Mouse (Mus musculus) v-Abl transformed pro-B cells (cell line): Measurements from ENCODE around the gene Gm13090.

Experiments used
- in situ Hi-C, 2 experiments: fragments of 400-800 bp; cut with MboI; formaldehyde crosslinking; loops; one replicate each; pipeline ENCODE4 v1.15.1; 2025; ENCODE audit not compliant: unreplicated experiment in 2 of 2

Gm13090 gene

GRCm38 (mm10) chr4:151095207-151095606, 5.8 kb downstream of the Gm13090 start:
- in situ Hi-C loops: no loop called here

- in situ Hi-C loops: no loop called here
Measured at GRCm38 (mm10) chr4:151096334-151097103, 7.1 kb downstream of the Gm13090 start.

- in situ Hi-C loops: no loop called here
Measured at GRCm38 (mm10) chr4:151097104-151097438, 7.7 kb downstream of the Gm13090 start.

- in situ Hi-C loops: no loop called here
Measured at GRCm38 (mm10) chr4:151103646-151104045, 14.3 kb downstream of the Gm13090 start.

- in situ Hi-C loops: no loop called here
Measured at GRCm38 (mm10) chr4:151104147-151104546, 14.8 kb downstream of the Gm13090 start.

- in situ Hi-C loops: no loop called here
Measured at GRCm38 (mm10) chr4:151105886-151106285, 16.5 kb downstream of the Gm13090 start.

- in situ Hi-C loops: no loop called here
Measured at GRCm38 (mm10) chr4:151106468-151106867, 17.1 kb downstream of the Gm13090 start.

- in situ Hi-C loops: no loop called here
Measured at GRCm38 (mm10) chr4:151107131-151108001, 18.0 kb downstream of the Gm13090 start.

GRCm38 (mm10) chr4:151108028-151108771, 18.8 kb downstream of the Gm13090 start:
- in situ Hi-C loops: no loop called here

GRCm38 (mm10) chr4:151108834-151109241, 19.5 kb downstream of the Gm13090 start:
- in situ Hi-C loops: no loop called here

- in situ Hi-C loops: no loop called here
Measured at GRCm38 (mm10) chr4:151111226-151111625, 21.9 kb downstream of the Gm13090 start.

GRCm38 (mm10) chr4:151114574-151114973, 25.2 kb downstream of the Gm13090 start:
- in situ Hi-C loops: no loop called here

GRCm38 (mm10) chr4:151118883-151119282, 29.5 kb downstream of the Gm13090 start:
- in situ Hi-C loops: no loop called here

- in situ Hi-C loops: loop anchor here (25.0 kb wide), 1 partner anchor 466 kb away; the partner anchor contains the start of gene Slc45a1 (in 2 of the 2)
Measured at GRCm38 (mm10) chr4:151127636-151128548, 38.5 kb downstream of the Gm13090 start.

- in situ Hi-C loops: loop anchor here (25.0 kb wide), 1 partner anchor 467 kb away; the partner anchor contains the start of gene Slc45a1 (in 2 of the 2)
Measured at GRCm38 (mm10) chr4:151128641-151129541, 39.5 kb downstream of the Gm13090 start.

- in situ Hi-C loops: loop anchor here (25.0 kb wide), 1 partner anchor 468 kb away; the partner anchor contains the start of gene Slc45a1 (in 2 of the 2)
Measured at GRCm38 (mm10) chr4:151129725-151130557, 40.6 kb downstream of the Gm13090 start.

- in situ Hi-C loops: loop anchor here (25.0 kb wide), 1 partner anchor 469 kb away; the partner anchor contains the start of gene Slc45a1 (in 2 of the 2)
Measured at GRCm38 (mm10) chr4:151130756-151131490, 41.6 kb downstream of the Gm13090 start.
